Comparison of ENCODE assay signal across 9 mouse cellular contexts in the genomic region with DNA sequence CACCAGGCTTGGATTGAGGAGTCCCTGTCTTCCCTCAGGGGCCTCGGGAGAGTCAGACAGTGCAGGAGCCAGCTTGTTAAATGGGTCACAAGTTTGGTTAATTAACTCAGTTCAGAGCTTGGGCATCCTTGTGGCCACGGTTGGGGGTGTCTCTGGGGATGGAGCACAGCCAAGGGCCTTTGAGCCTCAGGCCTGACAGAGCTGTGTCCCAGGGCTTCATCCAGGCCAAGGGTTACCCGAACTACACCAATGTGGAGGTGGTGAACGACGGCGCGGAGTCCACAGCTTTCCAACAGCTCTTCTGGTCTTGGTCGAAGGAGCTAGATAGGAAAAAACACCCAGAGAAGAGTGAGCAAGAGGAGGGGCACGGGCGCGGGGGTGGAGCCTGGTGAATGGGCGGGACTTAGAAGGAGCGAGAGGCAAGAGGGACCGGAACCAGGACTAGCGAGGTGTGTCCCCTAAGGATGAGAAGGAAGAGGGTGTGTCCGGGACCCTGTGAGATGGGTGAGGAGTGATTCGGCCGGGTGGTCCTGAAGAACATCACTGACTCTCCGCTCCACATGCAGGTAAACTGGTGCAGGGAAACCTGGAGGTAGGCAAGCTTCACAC. TPM values are rescaled to one million over a fixed set of nuclear protein-coding genes. Genes with fewer than 3 reads are reported as not detected.
DNase-seq lines count a peak whose midpoint lies in the region; ATAC-seq and TF ChIP-seq lines count a peak whose summit lies in the region.
"Had no signal": no experiment of that assay in that cellular context is flagged by ENCODE, and none has a peak within 500 bp of the region (broad histone marks: within the 10 kb centered on the region; RNA-seq: fewer than 3 reads in every experiment).

No protein-coding gene starts in this region.

- no peak overlapping the region for H3K27ac ChIP-seq in thymus, adult 2 months (ENCODE audit: control insufficient read depth, insufficient read depth, low read length)
- no peak overlapping the region for H3K27ac ChIP-seq in liver, embryonic 12.5 days
- H3K27ac ChIP-seq in stomach, embryonic 15.5 days = no peak overlapping the region
- no peak overlapping the region for H3K27ac ChIP-seq in hindbrain, embryonic 16.5 days (ENCODE audit: low read depth, low read length)
- H3K27ac ChIP-seq: hindbrain, embryonic 15.5 days had no signal

- no peak for TF ChIP-seq POLR2A in thymus, adult 2 months (IDR thresholded peaks at IDR 0.05; ENCODE audit: control insufficient read depth, extremely low read depth, insufficient read depth, low read length, poor library complexity)

- ATAC-seq in granulocyte monocyte progenitor cell, adult 5-6 weeks (replicated peaks; ENCODE audit: poor library complexity, severe bottlenecking) = peak; percentile 37
- 0 out of 2 replicates have a peak, but pooled peaks have one; percentile 20 for ATAC-seq in liver, embryonic 12.5 days
- ATAC-seq in stomach, embryonic 15.5 days (ENCODE audit: insufficient read depth, low FRiP score, low read depth) = no peak
- no peak for ATAC-seq in hindbrain, embryonic 16.5 days

- no peak for DNase-seq in thymus, adult 2 months
- DNase-seq in thymus, postnatal 0 days (ENCODE audit: low spot score) = no peak
- DNase-seq in right cerebral cortex, adult 2 months (ENCODE audit: low spot score in 2 of 2) = no peak
- no peak for DNase-seq in layer of hippocampus, adult 11-12 months (ENCODE audit: low spot score)

- H3K9me3 ChIP-seq in liver, embryonic 12.5 days (replicated peaks) = no peaks in the 10 kb centered on the region
- no peaks in the 10 kb centered on the region for H3K9me3 ChIP-seq in stomach, embryonic 15.5 days
- H3K9me3 ChIP-seq in hindbrain, embryonic 16.5 days (ENCODE audit: control insufficient read depth, low read length) = no peaks in the 10 kb centered on the region
- H3K9me3 ChIP-seq: hindbrain, embryonic 15.5 days had no signal

- no peak for TF ChIP-seq CTCF in thymus, adult 2 months (IDR thresholded peaks at IDR 0.05; ENCODE audit: borderline replicate concordance, control insufficient read depth, extremely low read depth, insufficient read depth, low read length, poor library complexity)

- H3K4me3 ChIP-seq in thymus, adult 2 months (ENCODE audit: control insufficient read depth, insufficient read depth, low read length) = peak overlapping the region; percentile 16; the same call in 1 of the 2 replicates
- H3K4me3 ChIP-seq in liver, embryonic 12.5 days = peak overlapping the region; percentile 20; the same call in 1 of the 2 replicates
- H3K4me3 ChIP-seq in stomach, embryonic 15.5 days (replicated peaks) = no peak overlapping the region
- H3K4me3 ChIP-seq in hindbrain, embryonic 16.5 days (ENCODE audit: low read length) = no peak overlapping the region
- H3K4me3 ChIP-seq: hindbrain, embryonic 15.5 days had no signal

- WGBS in thymus, adult 2 months = 69% methylated on average over 19 of the region's 19 CpGs
- 28% methylated on average over 19 of the region's 19 CpGs for WGBS in liver, embryonic 12.5 days (ENCODE audit: insufficient replicate concordance)
- 34% methylated on average over 19 of the region's 19 CpGs for WGBS in stomach, embryonic 15.5 days
- WGBS in hindbrain, embryonic 16.5 days = 30% methylated on average over 19 of the region's 19 CpGs

- peak overlapping the region; percentile 46 for H3K4me2 ChIP-seq in liver, embryonic 12.5 days
- 0 out of 2 replicates have a peak overlapping the region, but pooled peaks have one; percentile 4 for H3K4me2 ChIP-seq in stomach, embryonic 15.5 days
- H3K4me2 ChIP-seq in hindbrain, embryonic 16.5 days (ENCODE audit: low read length) = no peak overlapping the region
- H3K4me2 ChIP-seq: hindbrain, embryonic 15.5 days had no signal

- no peak overlapping the region for H3K9ac ChIP-seq in liver, embryonic 12.5 days
- H3K9ac ChIP-seq in stomach, embryonic 15.5 days = no peak overlapping the region
- no peak overlapping the region for H3K9ac ChIP-seq in hindbrain, embryonic 16.5 days (ENCODE audit: low read depth, low read length)
- H3K9ac ChIP-seq: hindbrain, embryonic 15.5 days had no signal

- H3K4me1 ChIP-seq in thymus, adult 2 months (replicated peaks; ENCODE audit: control insufficient read depth, insufficient read depth, low read length) = peaks cover 10% of the 10 kb centered on the region
- peaks cover 15% of the 10 kb centered on the region for H3K4me1 ChIP-seq in liver, embryonic 12.5 days
- no peaks in the 10 kb centered on the region for H3K4me1 ChIP-seq in stomach, embryonic 15.5 days
- no peaks in the 10 kb centered on the region for H3K4me1 ChIP-seq in hindbrain, embryonic 16.5 days (ENCODE audit: control insufficient read depth, insufficient read depth, low read depth, low read length)
- H3K4me1 ChIP-seq: hindbrain, embryonic 15.5 days had no signal

- H3K27me3 ChIP-seq in thymus, adult 2 months (ENCODE audit: control insufficient read depth, insufficient read depth, low read length) = no peaks in the 10 kb centered on the region
- H3K27me3 ChIP-seq in liver, embryonic 12.5 days (replicated peaks) = peaks cover 5% of the 10 kb centered on the region; the same call in 1 of the 2 replicates
- H3K27me3 ChIP-seq in stomach, embryonic 15.5 days (replicated peaks) = no peaks in the 10 kb centered on the region
- H3K27me3 ChIP-seq in hindbrain, embryonic 16.5 days (replicated peaks; ENCODE audit: control insufficient read depth, insufficient read depth, low read length) = no peaks in the 10 kb centered on the region
- H3K27me3 ChIP-seq: hindbrain, embryonic 15.5 days had no signal

- H3K36me3 ChIP-seq in thymus, adult 2 months (ENCODE audit: control insufficient read depth, insufficient read depth, low read length) = no peaks in the 10 kb centered on the region
- H3K36me3 ChIP-seq in liver, embryonic 12.5 days = no peaks in the 10 kb centered on the region
- no peaks in the 10 kb centered on the region for H3K36me3 ChIP-seq in stomach, embryonic 15.5 days
- no peaks in the 10 kb centered on the region for H3K36me3 ChIP-seq in hindbrain, embryonic 16.5 days (ENCODE audit: control insufficient read depth, insufficient read depth, low read length)
- H3K36me3 ChIP-seq: hindbrain, embryonic 15.5 days had no signal

RNA-seq across cellular contexts. Expression of gene Vill, which starts 10.6 kb away (rescaled TPM):
- polyA plus RNA-seq in thymus, adult 2 months (2012; rRNA removed) = 6.7 and 7.9 TPM in 2 replicates
- 5.9 and 8.0 TPM in 2 replicates for polyA plus RNA-seq in thymus, postnatal 0 days (2015; fragmentation: Nextera tagmentation; extraction: Ambion mirVana)
- 33.5 and 42.4 TPM in 2 replicates for total RNA-seq in granulocyte monocyte progenitor cell, adult 5-6 weeks (2014; fragmentation: Nextera tagmentation)
- 23.7 and 34.9 TPM in 2 replicates for total RNA-seq in granulocyte monocyte progenitor cell, adult 5-6 weeks (2017)
- polyA plus RNA-seq in liver, embryonic 12.5 days (2016; fragmentation: Nextera tagmentation; extraction: Ambion mirVana) = 12.1 and 12.7 TPM in 2 replicates
- polyA plus RNA-seq in stomach, embryonic 15.5 days (2015; fragmentation: Nextera tagmentation; extraction: Ambion mirVana) = 31.6 and 33.6 TPM in 2 replicates
- polyA plus RNA-seq in hindbrain, embryonic 16.5 days (2015; fragmentation: Nextera tagmentation; extraction: Ambion mirVana) = 4.7 and 5.0 TPM in 2 replicates

RNA-seq across cellular contexts. Expression of gene Plcd1, which starts 30.2 kb away (rescaled TPM):
- 17.7 and 22.7 TPM in 2 replicates for polyA plus RNA-seq in thymus, adult 2 months (2012; rRNA removed)
- 16.6 and 17.2 TPM in 2 replicates for polyA plus RNA-seq in thymus, postnatal 0 days (2015; fragmentation: Nextera tagmentation; extraction: Ambion mirVana)
- total RNA-seq in granulocyte monocyte progenitor cell, adult 5-6 weeks (2014; fragmentation: Nextera tagmentation) = not detected in 2 replicates
- not detected in 2 replicates for total RNA-seq in granulocyte monocyte progenitor cell, adult 5-6 weeks (2017)
- 2.8 and 3.1 TPM in 2 replicates for polyA plus RNA-seq in liver, embryonic 12.5 days (2016; fragmentation: Nextera tagmentation; extraction: Ambion mirVana)
- 39.4 and 50.5 TPM in 2 replicates for polyA plus RNA-seq in stomach, embryonic 15.5 days (2015; fragmentation: Nextera tagmentation; extraction: Ambion mirVana)
- 20.7 and 22.4 TPM in 2 replicates for polyA plus RNA-seq in hindbrain, embryonic 16.5 days (2015; fragmentation: Nextera tagmentation; extraction: Ambion mirVana)

RNA-seq across cellular contexts. Expression of gene Dlec1, which starts 39.1 kb away (rescaled TPM):
- 0.73 and 1.2 TPM in 2 replicates for polyA plus RNA-seq in thymus, adult 2 months (2012; rRNA removed)
- polyA plus RNA-seq in thymus, postnatal 0 days (2015; fragmentation: Nextera tagmentation; extraction: Ambion mirVana) = 0.13 and 0.46 TPM in 2 replicates
- 0.06 and 0.32 TPM in 2 replicates for total RNA-seq in granulocyte monocyte progenitor cell, adult 5-6 weeks (2014; fragmentation: Nextera tagmentation)
- total RNA-seq in granulocyte monocyte progenitor cell, adult 5-6 weeks (2017) = 0.26 and 0.67 TPM in 2 replicates
- polyA plus RNA-seq in liver, embryonic 12.5 days (2016; fragmentation: Nextera tagmentation; extraction: Ambion mirVana) = 0.12 TPM in 2 replicates
- polyA plus RNA-seq in stomach, embryonic 15.5 days (2015; fragmentation: Nextera tagmentation; extraction: Ambion mirVana) = 0.85 and 0.89 TPM in 2 replicates
- 0.77 and 2.9 TPM in 2 replicates for polyA plus RNA-seq in hindbrain, embryonic 16.5 days (2015; fragmentation: Nextera tagmentation; extraction: Ambion mirVana)

Comparison
In these comparisons a context has a peak if more than half of its experiments do, and no peak if none do; other contexts are left out.
1. H3K4me3 ChIP-seq: peak in thymus, adult 2 months (single experiment) and liver, embryonic 12.5 days (single experiment); none in stomach, embryonic 15.5 days (single experiment) and hindbrain, embryonic 16.5 days (single experiment).
2. ATAC-seq: peak in granulocyte monocyte progenitor cell, adult 5-6 weeks (single experiment) and liver, embryonic 12.5 days (single experiment); none in stomach, embryonic 15.5 days (single experiment) and hindbrain, embryonic 16.5 days (single experiment).